Mouse (Mus musculus): ENCODE measurements around the gene Olfr1278. TPM values are rescaled to one million over a fixed set of nuclear protein-coding genes. Genes with fewer than 3 reads are reported as not detected.

Olfr1278 gene
- polyA plus RNA-seq, 1 experiment: not detected

GRCm38 (mm10) chr2:111335976-111336375, 46.0 kb downstream of the Olfr1278 start, which contains the start of gene Olfr1282:
Gene Olfr1282, minus strand, starts transcription at chr2:111336076.
- Histone ChIP-seq H3K4me1 (ENCODE audit: control insufficient read depth, insufficient read depth, low read length) (no peaks in the 10 kb centered on the region), H3K4me3 (ENCODE audit: control insufficient read depth, low read depth, low read length) (no peak within 1 kb of the TSS), H3K36me3 (ENCODE audit: control insufficient read depth, insufficient read depth, low read length) (no peaks in the 10 kb centered on the region), H3K27ac (ENCODE audit: control insufficient read depth, insufficient read depth, low read depth, low read length) (no peak within 1 kb of the TSS), H3K27me3 (ENCODE audit: control insufficient read depth, insufficient read depth, low read length) (no peaks in the 10 kb centered on the region)
- TF ChIP-seq CTCF (IDR thresholded peaks at IDR 0.05; ENCODE audit: control insufficient read depth, insufficient read depth, insufficient replicate concordance, low read depth, low read length) (no peak), POLR2A (IDR thresholded peaks at IDR 0.05; ENCODE audit: control insufficient read depth, low read depth, low read length) (no peak)

Other genes starting within 250 kb of the Olfr1278 start
- 5.6 and 8.2 TPM in 2 replicates for gene Gm13941, start 184.2 kb upstream of the Olfr1278 start, polyA plus RNA-seq (2012; rRNA removed)
- gene Gm15130, start 137.2 kb upstream of the Olfr1278 start, polyA plus RNA-seq (2012; rRNA removed): 3.9 and 5.1 TPM in 2 replicates
- gene 4930430A15Rik, start 60.5 kb upstream of the Olfr1278 start, polyA plus RNA-seq (2012; rRNA removed): 10.1 and 17.1 TPM in 2 replicates
- gene Olfr1275, start 54.9 kb upstream of the Olfr1278 start, polyA plus RNA-seq (2012; rRNA removed): 0.23 TPM in 1 of 2 replicates, not detected in the other
- gene Olfr1276, start 35.6 kb upstream of the Olfr1278 start, polyA plus RNA-seq (2012; rRNA removed): not detected in 2 replicates
- gene Olfr1277, start 16.0 kb upstream of the Olfr1278 start, polyA plus RNA-seq (2012; rRNA removed): 0.04 TPM in 1 of 2 replicates, not detected in the other
- 0.16 and 0.20 TPM in 2 replicates for gene Olfr1279, start 10.5 kb downstream of the Olfr1278 start, polyA plus RNA-seq (2012; rRNA removed)
- gene Olfr1280, start 23.9 kb downstream of the Olfr1278 start, polyA plus RNA-seq (2012; rRNA removed): 1.0 and 1.2 TPM in 2 replicates
- gene Olfr1281, start 36.4 kb downstream of the Olfr1278 start, polyA plus RNA-seq (2012; rRNA removed): 0.06 and 0.19 TPM in 2 replicates
- not detected in 2 replicates for gene Olfr1282, start 45.9 kb downstream of the Olfr1278 start, polyA plus RNA-seq (2012; rRNA removed)
- gene Olfr1283, start 76.7 kb downstream of the Olfr1278 start, polyA plus RNA-seq (2012; rRNA removed): not detected in 2 replicates
- not detected in 2 replicates for gene Olfr1284, start 85.4 kb downstream of the Olfr1278 start, polyA plus RNA-seq (2012; rRNA removed)
- not detected in 2 replicates for gene Olfr1286, start 133.0 kb downstream of the Olfr1278 start, polyA plus RNA-seq (2012; rRNA removed)
- not detected in 2 replicates for gene Olfr1287, start 159.0 kb downstream of the Olfr1278 start, polyA plus RNA-seq (2012; rRNA removed)
- not detected in 2 replicates for gene Olfr1288, start 184.0 kb downstream of the Olfr1278 start, polyA plus RNA-seq (2012; rRNA removed)
- gene Olfr1289, start 190.7 kb downstream of the Olfr1278 start, polyA plus RNA-seq (2012; rRNA removed): 0.07 TPM in 1 of 2 replicates, not detected in the other
- gene Olfr1290, start 203.7 kb downstream of the Olfr1278 start, polyA plus RNA-seq (2012; rRNA removed): not detected in 2 replicates
- not detected in 2 replicates for gene Olfr1291-ps1, start 207.0 kb downstream of the Olfr1278 start, polyA plus RNA-seq (2012; rRNA removed)
- gene Olfr1293-ps, start 235.1 kb downstream of the Olfr1278 start, polyA plus RNA-seq (2012; rRNA removed): not detected in 2 replicates

Measured in testis, adult 2 months (tissue).